Mouse (Mus musculus) gastrocnemius, postnatal 14 days (tissue): ENCODE measurements around the gene Dapk2. TPM values are rescaled to one million over a fixed set of nuclear protein-coding genes. Genes with fewer than 3 reads are reported as not detected.

Experiments
- DNase-seq: peaks from one replicate; pipeline ENCODE4 v3.0.0; 2021; ENCODE audit warnings: mixed read lengths
- intact Hi-C: fragments of 180-260 bp; cut with DNase I; formaldehyde crosslinking; loops from one replicate; pipeline ENCODE4 v1.15.1; 2025; ENCODE audit warnings: low total_unique reads
- total RNA-seq, 2 experiments: library from RNA; stranded (reverse); gene quantifications; 2 replicates each; pipeline ENCODE4 v1.2.3; 2021

The Dapk2 gene
- total RNA-seq, 2 experiments from 2014 or later, result 19.7 to 22.2 TPM

DNA sequence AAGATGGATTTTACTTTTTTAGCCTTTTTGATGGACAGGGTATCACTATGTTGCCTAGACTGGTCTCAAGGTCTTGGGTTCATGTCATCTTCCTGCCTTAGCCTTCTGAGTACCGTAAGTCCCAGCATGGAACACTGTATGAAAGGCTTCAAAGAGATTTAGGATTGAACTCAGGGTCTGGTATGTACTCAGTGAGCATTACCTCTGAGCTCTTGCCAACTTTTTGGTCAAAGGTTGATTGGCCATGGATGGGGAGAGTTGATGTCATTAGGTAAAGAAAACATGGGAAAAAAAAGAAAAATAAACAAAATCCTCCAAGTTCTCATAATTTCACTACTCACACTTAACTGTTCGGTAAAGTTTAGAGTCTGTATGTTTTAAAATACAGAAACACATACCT lies 132.7 kb downstream of the Dapk2 start:
- intact Hi-C loops, result loop anchor here (10.0 kb wide), 1 partner anchor 54 kb away; no protein-coding TSS in a partner anchor
- DNase-seq, result no peak

DNA sequence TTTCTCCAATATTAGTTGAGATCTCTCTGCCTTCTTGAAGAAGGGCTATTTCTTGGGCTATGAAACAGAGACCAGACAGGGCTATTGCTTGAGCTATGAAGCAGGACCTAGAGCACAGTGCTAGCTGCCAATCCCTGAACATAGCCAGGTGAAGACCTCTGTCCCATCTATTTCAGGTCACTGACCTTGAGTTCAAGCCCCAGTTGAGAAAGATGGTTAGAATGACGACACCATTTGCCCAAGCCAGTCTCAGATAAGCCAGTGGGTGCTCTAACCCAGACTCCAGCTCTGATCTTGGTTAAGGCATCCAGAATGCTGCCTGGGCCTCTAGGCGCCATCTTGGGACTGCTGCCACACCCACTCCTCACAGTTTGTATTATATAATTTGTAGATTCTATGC lies 135.3 kb downstream of the Dapk2 start:
- intact Hi-C loops, result loop anchor here (10.0 kb wide), 1 partner anchor 51 kb away; no protein-coding TSS in a partner anchor
- DNase-seq, result no peak

DNA sequence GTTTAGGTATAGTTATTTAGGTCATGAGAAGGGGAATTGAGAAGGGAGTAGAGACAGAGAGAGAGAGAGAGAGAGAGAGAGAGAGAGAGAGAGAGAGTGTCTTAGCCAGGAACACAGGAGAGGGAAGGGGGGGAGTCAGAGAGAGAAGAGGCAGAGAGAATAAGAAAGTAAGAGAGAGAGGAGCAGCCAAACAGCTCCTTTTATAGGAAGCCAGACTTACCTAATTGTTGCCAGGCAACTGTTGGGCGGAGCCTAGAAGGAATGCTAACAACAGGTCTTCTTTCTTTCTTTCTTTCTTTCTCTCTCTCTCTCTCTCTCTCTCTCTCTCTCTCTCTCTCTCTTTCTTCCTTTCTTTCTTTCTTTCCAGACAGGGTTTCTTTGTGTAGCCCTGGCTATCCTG lies 136.2 kb downstream of the Dapk2 start:
- DNase-seq, result no peak
- intact Hi-C loops, result loop anchor here (10.0 kb wide), 1 partner anchor 51 kb away; no protein-coding TSS in a partner anchor

DNA sequence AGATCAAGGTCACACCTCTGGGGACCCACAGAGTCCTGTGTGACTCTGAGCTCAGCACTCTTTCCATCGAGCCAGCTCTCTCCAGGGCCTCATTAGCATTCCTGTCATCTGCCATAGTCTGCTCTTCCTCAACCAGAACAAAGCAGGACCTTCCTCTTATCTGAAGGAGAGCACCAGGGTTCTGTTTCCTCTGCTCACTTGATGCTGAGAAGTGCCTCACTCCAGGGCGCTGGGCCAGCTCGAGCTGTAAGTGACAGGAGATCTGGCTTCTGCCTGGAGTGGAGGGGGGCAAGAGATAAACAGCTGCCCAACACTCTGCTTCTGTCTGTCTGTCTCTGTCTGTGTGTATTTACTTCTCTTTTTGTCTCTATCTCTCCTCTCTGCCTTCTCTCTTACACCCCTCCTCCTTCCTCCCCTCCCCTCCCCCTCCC lies 137.0 kb downstream of the Dapk2 start:
- intact Hi-C loops, result loop anchor here (10.0 kb wide), 1 partner anchor 50 kb away; no protein-coding TSS in a partner anchor
- DNase-seq, result peak; percentile 40

DNA sequence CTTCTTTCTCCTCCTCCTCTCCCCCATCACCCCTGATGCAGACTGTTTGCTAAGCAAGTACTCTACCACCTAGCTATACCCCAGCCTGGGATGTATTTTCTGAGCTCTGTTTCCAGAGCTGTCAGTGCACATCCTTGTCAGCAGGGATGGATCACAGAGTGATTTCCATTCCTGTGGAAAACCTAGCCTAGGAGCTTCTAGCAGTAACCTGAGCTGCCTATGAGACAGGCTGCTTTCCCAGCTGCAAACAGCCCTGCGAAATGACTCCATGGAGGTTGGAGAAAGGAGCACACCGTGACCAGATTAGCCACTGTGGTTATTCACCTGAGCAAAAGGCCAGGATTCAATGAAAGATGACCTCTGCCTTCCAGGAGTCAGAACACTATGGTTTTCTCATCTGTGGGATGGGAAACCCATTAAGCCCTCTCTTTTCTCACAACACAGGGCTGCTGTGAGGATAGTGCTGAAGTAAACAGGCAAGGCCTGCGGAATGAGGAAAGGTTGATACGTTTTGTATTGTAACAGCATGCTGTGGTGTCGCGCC lies 137.6 kb downstream of the Dapk2 start:
- no peak for DNase-seq
- intact Hi-C loops, result loop anchor here (10.0 kb wide), 1 partner anchor 49 kb away; no protein-coding TSS in a partner anchor

DNA sequence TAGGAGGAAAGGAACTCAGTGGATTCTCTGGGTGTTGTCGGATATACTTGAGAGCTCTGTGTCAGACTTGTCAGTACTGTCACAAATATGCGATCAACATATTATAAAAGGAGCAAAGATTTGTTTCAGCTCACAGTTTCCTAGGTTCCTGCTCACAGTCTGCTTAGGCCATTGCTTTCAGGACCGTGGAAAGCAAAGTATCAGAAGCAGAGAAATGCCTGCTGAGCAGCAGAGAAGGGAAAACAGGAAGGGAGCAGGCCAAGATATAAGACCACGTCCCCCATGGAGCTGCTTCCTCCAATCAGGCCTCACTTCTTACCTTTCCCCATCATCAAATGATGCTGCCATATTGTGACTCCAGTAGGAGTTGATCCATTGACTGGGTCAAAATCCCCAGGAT lies 140.8 kb downstream of the Dapk2 start:
- intact Hi-C loops, result loop anchor here (10.0 kb wide), 1 partner anchor 46 kb away; no protein-coding TSS in a partner anchor
- DNase-seq, result no peak

DNA sequence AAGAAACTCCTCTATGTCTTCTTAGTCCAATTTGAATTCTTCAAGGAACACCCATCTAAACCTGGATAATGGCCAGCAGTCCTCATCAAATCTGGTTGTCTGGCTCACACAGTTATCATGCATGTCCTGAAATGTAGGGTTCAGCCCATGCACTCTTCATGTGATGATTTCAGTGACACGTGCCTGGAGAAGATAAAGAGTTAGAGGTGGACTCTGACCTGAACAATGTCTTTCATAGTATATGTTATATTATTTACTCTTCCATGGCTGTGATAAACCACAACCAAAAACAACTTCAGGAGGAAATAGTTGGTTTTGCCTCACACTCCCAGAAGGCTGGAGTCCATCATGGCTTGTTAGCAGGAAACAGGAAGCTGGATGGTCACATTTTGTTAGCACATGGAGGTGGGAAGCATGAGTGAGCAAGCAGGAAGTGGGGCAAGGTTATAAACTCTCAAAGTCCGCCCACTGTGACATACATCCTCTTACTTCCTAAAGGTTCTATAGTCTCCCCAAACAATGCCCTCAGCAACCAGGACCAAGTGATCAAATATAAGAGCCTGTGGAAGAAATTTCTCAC lies 142.5 kb downstream of the Dapk2 start:
- no peak for DNase-seq
- intact Hi-C loops, result no loop called here

DNA sequence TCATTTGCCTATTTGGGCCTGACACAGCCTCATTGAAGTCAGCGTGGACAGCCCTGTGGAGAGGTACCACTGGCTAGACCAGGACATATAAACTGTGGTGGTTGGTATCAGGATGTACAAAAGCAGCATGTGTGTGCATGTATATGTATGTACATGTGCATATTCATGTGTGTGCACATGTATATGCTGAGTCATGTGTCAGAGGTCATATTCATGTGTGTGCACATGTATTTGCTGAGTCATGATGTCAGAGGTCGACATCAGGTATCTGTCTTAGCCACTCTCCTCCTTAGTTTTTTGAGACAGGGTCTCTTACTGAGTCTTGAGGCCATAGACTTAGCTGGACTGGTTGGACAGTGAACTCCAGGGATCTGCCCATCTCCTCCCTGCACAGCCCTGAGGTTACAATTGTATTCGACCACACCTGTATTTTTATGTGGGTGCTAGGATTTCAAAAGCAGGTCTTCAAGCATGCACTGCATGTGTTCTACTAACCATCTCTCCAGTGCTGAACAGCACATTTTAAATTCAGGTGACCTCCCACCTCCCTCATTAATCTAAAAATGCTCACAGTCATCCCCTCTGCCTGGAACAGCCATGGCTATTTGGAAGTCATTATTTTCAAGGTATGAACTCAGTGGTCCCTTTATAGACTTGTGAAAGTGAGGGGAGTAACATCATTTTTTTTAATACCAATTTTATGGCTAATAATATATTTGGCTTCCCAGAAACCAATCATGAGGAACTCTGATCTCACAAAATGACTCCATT lies 146.5 kb downstream of the Dapk2 start:
- intact Hi-C loops, result no loop called here
- DNase-seq, result no peak

DNA sequence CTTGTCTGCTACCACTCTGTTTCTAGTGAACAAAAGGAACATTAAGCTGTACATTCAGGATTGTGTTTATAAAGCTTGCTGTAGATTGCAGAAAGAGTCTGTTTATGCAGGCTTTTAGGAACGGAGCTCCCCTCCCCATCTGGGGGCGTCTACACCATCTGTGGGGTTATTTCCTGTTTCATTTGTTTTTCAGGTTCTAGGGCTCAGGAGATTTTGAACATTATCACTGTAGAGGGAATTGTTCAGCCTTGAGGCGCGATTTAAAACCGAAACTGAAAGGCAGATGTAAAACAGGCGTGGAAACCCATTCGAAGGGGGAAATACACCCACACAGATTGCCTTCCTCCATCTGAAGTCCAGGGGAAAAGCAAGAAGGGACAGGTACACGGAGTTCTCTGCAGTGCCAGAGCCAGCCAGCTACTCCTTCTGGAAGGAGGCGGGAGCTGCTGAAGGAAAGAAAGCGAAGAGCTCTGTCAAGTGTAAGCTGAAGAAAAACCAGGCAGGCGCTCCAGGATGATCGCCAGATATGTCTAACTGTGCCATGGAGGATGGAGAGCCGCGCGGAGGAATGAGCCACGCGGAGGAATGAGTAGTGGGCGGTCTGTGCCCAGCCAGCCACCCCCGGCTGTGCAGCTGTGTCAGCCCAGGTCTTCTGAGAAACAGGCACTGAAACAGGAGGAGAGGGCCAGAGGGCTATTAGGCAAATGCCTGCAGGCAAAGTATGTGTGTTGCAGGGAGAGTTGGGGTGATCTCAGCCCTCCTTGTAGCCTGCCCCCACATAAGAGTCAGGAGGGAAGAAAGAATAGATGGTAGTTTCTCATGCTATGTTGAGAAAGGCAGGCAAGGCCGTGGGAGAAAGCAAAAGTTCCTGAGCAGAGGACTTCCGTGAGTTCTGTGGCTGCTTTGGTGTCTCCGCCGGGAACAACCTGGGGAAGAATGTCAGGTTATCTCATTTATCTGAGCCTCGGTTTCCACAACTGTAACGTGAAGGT lies 147.4 kb downstream of the Dapk2 start:
- intact Hi-C loops, result no loop called here
- DNase-seq, result no peak

DNA sequence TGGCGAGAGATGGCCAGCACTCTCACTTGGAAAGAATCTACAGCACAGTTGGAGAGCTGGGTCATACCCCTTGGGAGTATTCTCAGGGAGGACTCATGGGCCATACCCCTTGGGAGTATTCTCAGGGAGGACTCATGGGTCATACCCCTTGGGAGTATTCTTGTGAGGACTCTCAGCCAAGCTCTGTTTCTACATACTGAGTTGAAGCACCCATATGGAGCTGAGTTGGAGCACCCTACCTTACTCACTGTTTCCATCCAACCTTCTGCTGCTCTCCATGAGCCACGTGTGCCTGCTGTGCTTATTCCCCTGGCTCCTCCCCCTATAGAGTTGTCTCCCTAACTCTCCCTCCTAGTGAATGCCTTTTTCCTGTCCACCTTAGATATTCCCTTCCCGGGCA lies 148.4 kb downstream of the Dapk2 start:
- DNase-seq, result no peak
- intact Hi-C loops, result no loop called here

DNA sequence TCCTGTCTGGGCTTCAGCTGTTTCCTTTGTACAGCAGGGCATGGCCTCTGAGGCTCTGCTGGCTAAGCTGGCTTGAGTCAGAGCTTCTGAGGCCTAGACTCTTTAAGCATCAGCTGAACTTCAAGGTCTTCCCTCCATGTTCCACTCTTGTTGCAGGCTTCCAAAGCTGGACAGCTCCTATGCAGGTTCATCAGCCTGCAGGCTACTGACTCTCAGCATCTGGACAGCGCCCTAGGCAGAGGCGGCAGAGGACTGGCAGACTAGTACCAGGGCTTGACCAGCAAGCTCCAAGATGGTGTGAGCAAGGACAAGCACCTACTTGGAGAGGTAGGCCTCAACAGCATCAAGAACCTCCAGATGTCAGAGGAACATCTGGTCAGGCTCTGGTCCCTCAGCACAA lies 149.3 kb downstream of the Dapk2 start:
- DNase-seq, result peak; percentile 42
- intact Hi-C loops, result no loop called here

DNA sequence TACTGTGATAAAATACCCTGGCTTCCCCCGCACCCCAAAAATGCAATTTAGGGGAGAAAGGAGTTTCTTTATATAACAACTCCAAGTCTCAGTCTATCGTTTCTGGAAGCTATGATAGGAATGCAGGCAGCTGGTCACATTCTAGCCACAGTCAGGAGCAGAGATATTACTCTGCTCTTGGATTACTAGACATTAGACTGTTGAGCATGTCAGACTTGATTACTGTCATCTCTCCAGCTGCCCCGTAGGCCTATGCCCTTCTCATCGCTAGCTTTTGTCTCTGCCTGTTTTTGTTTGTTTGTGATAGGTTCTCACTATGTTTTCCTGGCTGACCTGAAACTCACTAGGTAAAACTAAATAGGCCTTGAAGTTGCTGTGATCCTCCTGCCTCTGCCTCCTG lies 150.7 kb downstream of the Dapk2 start:
- intact Hi-C loops, result no loop called here
- no peak for DNase-seq

DNA sequence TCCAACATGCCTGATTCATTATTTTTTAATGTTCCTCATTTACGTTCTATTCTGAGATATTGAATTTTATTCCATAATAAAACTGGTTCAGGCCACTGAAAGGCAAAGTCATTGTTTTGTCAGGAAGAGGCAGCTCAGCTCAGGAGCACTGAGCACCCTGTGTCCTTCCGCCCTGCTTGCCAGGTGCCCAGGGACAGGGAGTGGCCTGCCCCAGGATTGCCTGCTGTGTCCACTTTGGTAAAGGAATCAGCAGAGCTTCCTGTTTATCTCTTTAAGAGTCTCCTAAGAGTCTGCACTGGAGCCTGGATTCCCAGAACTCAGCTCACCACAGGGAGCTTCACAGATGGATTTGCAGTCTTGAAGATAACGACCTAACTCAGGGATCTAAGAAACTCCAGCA lies 153.4 kb downstream of the Dapk2 start:
- DNase-seq, result no peak
- intact Hi-C loops, result no loop called here

DNA sequence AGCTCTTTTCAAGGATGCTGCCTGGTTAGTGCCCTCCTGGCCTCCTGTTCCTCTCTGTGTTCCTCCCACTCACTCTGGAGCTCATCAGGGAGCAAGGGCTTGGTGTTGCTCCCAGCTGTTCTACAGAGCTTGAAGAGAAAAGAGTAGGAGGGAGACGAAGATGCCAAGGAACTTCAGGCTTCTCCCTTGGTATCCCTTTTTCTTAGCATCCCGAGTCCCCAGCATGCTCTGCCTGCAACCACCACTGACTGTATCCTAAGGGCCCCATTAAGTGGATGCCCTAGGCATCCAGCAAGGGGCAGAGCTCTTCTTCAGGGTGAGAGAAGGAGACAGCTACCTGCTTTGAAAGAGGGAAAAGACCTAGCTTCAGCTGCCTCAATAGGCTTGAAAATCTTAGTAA lies 158.6 kb downstream of the Dapk2 start:
- intact Hi-C loops, result no loop called here
- DNase-seq, result no peak

Other genes starting within 250 kb of the Dapk2 start
- gene Trip4, start 249.4 kb upstream of the Dapk2 start, total RNA-seq, result 10 to 100 TPM; 14.9 to 15.6 TPM
- gene Csnk1g1, start 249.3 kb upstream of the Dapk2 start, total RNA-seq, result 1 to 10 TPM; 6.1 to 7.4 TPM
- gene Ppib, start 98.0 kb upstream of the Dapk2 start, total RNA-seq, result 100 to 1,000 TPM; 114 to 138 TPM
- gene Snx22, start 88.5 kb upstream of the Dapk2 start, total RNA-seq, result under 1 TPM; 0.41 to 0.55 TPM
- gene Snx1, start 31.6 kb upstream of the Dapk2 start, total RNA-seq, result 10 to 100 TPM; 23.8 to 24.0 TPM
- gene Ciao2a, start 31.6 kb upstream of the Dapk2 start, total RNA-seq, result 10 to 100 TPM; 35.7 to 38.3 TPM
- 10 to 100 TPM; 32.5 to 35.1 TPM for gene Herc1, start 192.2 kb downstream of the Dapk2 start, total RNA-seq